Mouse (Mus musculus) kidney, adult 18-20 months (tissue): ENCODE data around the gene Nup155.

Source experiments
- DNase-seq: peaks from one replicate; pipeline ENCODE4 v3.0.0; 2021

The Nup155 gene

DNA sequence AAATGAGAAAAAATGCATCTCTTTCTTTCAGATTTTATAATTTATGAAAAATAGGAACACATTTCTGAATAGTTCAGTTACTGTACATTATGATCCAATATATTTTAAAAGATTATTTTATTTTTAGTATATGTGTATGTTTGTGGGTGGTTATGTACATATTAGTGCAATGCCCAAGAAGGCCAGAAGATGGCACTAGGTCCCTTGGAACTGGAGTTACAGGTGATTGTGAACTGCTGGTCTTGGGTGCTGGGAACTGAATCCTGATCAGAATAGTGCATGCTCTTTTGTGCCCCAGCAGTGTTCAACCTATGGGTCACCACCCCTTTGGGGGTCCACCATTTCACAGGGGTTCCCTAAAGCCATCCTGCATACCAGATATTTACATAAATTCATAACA, 91.2 kb downstream of the Nup155 start:
- no peak for DNase-seq

DNA sequence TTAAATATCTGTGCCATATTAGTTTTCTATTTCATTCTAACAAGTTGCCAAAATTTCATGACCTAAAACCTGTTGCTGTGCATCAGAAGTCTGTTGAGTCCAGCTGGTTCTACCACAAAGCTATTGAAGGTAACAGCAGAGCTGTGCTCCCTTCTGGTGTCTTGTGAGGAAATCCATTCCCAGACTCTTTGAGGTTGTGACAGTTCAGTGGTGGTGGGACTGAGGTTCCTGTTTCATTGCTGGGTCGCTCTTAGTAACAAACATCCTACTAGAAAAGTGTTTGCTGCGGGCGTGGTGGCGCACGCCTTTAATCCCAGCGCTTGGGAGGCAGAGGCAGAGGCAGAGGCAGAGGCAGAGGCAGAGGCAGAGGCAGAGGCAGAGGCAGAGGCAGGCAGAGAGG, 99.3 kb downstream of the Nup155 start:
- no peak for DNase-seq
